Mouse (Mus musculus) megakaryocyte-erythroid progenitor cell, adult 5-6 weeks (primary cell): ENCODE measurements around the gene Cdc6. TPM values are rescaled to one million over a fixed set of nuclear protein-coding genes. Genes with fewer than 3 reads are reported as not detected.
A peak's percentile ranks its signal among the peaks of the same experiment; 100 is the strongest.
"Not testable (repeated sequence)": the region's sequence is repeated elsewhere in the genome, so short reads cannot be mapped to it uniquely, and the experiment has no call there.

ENCODE experiments used
- ATAC-seq: replicated peaks from 2 replicates; pipeline ENCODE4 v1.8.0; 2016; ENCODE audit warnings: mild to moderate bottlenecking, inconsistent platforms; ENCODE audit not compliant: severe bottlenecking, poor library complexity, low FRiP score, low TSS enrichment
- total RNA-seq, 2 experiments: library from RNA; stranded (forward) in 1 of 2; stranded (reverse) in 1 of 2; fragments of 200-1000, 215-1000 nt in 1 of 2; fragments of >200 nt in 1 of 2; fragmentation: Nextera tagmentation in 1 of 2; gene quantifications; 2 replicates each; pipeline ENCODE4 v1.2.3; 2014 to 2017

Cdc6 gene
- total RNA-seq, 2 experiments from 2014 or later = 78.7 to 101 TPM

- ATAC-seq = peak; percentile 47
Measured at GRCm38 (mm10) chr11:98905033-98905432, 2.6 kb upstream of the Cdc6 start.

DNA sequence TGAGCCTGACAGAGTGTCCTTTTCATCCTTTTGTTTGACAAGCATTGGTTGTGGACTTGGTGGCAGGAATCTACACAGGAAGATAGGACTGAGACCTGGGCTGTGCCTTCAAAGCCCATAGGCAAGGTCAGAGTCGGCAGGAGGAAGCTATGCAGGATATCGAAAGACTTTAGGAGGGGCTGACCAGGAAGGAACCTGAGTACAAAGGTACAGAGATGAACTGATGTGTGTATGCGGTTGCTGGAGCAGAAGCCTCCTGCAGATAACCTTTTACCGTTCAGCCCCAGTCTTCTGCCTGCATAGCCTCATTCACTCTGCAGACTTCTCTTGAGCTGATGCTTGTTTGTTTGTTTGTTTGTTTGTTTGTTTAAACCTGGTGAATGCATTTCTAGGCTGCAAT lies 2.0 kb upstream of the Cdc6 start:
- ATAC-seq = no peak

- ATAC-seq = no peak
Measured at GRCm38 (mm10) chr11:98907063-98907436, 551 bp upstream of the Cdc6 start.

DNA sequence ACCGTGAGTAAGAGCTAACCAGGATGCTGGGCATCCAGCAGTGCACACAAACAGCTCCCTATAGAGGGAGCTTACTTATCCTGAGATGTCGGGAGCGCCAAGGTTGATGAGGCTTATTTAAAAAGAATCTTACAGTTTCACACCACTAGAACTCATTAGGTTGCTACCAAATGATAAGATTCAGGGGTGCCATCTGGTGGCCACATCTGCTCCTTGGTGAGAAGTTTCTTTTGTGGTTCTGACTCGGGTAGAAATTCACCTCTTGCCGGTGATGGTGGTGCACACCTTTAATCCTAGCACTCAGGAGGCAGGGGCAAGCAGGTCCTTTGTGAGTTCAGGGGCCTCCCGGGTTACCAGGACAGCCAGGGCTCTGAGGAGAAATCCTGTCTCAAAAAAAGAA lies 2.1 kb downstream of the Cdc6 start:
- ATAC-seq = 0 out of 2 replicates have a peak, but pooled peaks have one; percentile 5

GRCm38 (mm10) chr11:98910415-98910814 lies 2.8 kb downstream of the Cdc6 start:
- ATAC-seq = no peak

DNA sequence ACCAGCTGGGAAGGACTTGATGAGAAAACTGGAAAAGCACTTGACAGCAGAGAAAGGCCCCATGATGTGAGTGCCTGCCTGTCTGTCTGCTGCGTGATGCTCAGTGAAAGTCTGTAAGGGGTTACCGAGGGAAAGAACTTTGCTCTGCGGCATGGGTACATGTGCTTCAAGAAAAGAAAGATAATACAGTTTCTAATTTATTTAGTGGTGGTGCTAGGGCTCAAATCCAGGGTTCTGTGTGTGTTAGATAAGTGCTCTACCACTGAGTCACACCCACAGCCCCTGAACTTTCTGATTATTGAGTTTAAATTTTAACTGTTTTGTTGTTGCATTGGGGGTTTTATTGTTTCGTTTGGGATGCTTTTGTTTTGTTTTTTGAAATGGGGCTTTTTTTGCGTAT lies 3.9 kb downstream of the Cdc6 start:
- ATAC-seq = peak; percentile 68

DNA sequence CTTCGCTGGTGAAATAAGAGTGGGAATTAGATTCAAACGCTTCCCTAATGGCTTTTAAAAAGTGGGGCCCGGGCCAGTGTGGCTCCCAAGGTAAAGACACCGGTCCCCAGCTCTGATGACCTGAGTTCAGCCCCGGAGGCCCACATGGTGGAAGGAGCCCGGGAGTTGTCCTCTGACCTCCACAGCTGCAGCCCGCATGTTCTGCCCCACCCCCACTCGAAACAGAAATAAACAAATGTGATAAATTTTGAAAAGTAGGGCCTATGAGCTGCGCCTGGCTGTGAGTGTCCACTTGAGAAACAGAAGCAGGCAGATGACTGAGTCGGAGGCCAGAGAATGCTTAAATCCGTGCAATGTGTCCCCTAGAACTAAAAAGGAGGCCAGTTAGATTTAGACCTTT lies 6.6 kb downstream of the Cdc6 start:
- no peak for ATAC-seq

GRCm38 (mm10) chr11:98916376-98916775 lies 8.8 kb downstream of the Cdc6 start:
- ATAC-seq = not testable (repeated sequence)

DNA sequence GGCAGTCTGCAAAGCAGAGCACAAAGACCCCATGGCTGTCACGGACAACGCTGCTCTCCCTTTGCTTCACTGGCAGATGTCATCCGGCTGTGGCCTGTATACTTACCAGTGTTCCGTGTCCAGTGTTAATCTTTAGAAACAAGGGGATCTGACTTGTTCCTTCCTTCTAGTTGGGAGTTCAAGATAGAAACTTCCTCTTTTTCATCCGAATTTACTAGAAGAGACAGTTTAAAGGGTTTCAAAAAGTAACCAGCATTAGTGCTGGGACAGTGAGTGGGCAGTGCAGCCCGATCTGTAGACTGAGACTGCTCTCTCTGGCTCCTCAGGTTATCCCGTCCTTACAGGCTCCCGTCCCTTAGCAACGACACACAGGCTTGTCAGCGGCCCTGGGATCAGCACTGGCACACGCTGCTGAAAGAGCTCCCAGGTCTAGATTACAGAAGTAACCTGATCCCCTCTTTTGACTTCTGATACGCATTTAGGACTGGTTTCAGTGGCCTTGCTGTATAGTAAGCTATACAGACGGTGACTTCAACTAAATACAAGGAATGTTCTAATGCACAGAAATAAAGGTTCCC lies 9.9 kb downstream of the Cdc6 start:
- peak; percentile 72 for ATAC-seq

DNA sequence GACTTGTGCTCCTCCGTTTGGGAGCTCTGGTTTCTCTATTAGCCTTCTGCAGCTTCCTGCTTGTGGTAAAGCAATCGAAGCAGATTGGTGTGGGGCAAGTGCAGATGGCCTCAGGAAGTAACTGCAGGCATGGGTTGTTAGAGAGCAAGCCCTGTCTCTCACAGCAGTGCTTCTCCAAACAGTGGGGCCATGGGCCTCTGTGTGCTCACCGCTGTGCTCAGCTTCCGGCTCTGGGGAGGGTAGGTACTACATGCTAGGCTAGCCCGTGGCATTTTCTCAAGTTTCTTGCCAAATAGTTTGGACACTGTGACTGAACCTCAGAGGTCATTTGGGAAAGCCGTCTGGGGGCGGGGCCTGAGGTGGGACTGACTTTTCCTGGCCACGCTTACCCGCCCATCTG lies 10.6 kb downstream of the Cdc6 start:
- peak; percentile 48 for ATAC-seq

DNA sequence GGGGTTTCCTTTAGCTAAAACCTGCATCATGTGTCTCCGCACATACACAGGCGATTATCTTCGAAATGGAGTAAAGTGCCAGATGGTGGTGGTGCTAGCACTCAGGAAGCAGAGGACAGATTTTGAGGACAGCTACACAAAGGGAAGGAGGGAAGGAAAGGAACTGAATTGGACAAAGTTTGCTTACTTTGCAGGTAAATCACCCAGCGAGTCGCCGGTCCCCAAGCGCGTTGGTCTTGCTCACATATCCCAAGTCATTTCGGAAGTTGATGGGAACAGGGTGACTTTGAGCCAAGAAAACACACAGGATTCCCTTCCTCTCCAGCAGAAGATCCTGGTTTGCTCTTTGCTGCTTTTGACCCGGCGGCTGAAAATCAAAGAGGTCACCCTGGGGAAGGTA lies 11.4 kb downstream of the Cdc6 start:
- ATAC-seq = no peak

DNA sequence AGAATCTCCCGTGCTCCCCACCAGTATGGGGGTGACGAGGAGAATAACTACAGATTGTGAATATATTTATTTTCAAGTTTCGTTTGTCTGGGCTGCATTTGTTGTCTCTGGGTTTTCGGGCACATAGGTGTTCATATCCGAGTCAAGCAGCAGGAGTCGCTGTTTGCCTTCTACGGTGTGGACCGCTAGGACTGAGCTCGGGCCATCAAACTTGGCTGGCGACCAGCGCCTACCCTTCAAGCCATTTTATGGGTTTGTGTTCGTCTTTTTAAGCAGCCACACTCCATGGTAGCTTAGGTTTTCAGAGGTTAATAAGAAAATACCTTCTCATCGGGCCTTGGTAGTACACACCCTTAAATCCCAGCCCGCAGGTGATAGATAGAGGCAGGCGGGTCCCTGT lies 14.2 kb downstream of the Cdc6 start:
- not testable (repeated sequence) for ATAC-seq

DNA sequence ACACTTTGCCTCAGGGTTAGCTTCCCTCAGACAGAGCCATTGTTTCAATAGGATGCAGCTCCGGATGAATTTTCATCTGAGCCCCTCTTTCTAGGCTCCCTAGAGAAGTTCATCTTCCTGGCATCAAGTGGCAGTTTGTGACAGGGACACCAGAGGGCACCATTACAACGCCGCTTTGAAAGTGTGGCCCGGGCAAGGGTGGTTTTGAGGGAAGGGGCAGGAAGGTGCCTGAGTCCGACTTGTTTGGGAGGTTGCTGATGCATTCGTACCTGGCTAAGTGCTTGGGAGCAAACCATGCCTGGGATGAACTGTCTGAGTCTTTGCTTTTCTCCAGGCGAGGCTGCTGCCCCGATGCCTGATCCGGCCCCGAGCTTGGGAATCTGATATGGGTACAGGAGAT lies 14.7 kb downstream of the Cdc6 start:
- ATAC-seq = not testable (repeated sequence)

- not testable (repeated sequence) for ATAC-seq
Measured at GRCm38 (mm10) chr11:98922851-98923711, 15.5 kb downstream of the Cdc6 start.

DNA sequence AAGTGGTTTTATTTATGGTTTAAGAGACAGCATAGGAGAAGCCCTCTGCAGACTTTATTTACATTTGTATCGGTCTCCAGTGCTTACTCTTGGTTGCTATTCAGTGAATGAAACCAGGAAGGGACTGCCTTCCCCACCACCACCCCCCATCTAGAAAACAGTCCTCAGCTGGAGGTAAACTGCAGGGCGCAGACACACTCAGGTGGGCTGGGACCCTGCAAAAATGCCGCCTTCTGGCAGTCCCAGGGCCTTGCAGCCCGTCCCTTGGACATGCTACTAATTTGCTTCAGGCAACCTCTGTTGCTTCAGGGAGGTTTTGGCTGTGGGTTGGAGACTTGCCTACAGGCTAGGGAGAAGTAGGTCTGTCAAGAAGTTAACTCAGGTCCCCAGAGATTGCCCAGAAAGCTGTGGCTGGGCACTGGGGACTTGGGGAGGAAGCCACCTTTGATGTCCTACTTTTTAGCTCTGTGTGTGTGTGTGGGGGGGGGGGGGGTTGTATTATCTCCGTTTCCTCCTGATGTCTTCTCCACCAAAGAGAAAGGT lies 17.1 kb downstream of the Cdc6 start:
- no peak for ATAC-seq

- ATAC-seq = no peak
Measured at GRCm38 (mm10) chr11:98925265-98925721, 17.7 kb downstream of the Cdc6 start.

- no peak for ATAC-seq
Measured at GRCm38 (mm10) chr11:98925868-98926311, 18.3 kb downstream of the Cdc6 start.

DNA sequence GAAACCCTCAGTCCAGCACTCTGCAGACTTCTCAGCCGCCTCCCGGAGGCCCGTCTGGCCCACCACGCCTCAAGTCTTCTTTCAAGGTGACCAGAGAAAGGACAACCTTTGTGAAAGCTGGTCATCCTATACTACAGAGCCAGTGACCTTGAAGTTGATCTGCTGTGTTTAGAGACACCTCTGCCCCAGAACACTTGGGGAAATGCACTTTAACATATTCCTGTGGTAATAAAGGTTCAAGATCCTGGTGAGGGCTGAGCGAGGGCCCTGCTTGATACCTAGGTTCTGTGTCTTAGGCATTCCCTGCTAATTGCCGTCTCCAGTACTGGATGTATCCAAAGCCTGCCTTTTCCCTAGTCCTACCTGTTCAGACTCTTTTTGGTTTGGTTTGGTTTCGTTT lies 19.0 kb downstream of the Cdc6 start:
- no peak for ATAC-seq

GRCm38 (mm10) chr11:98927438-98928076 lies 20.0 kb downstream of the Cdc6 start, which contains the start of gene Rara:
Rara (plus strand) TSS chr11:98927818.
- no peak for ATAC-seq
